Mouse (Mus musculus) layer of hippocampus, adult 2 months (tissue): ENCODE results near the gene Slc40a1. TPM values are rescaled to one million over a fixed set of nuclear protein-coding genes. Genes with fewer than 3 reads are reported as not detected.

Experiments used
- DNase-seq, 2 experiments: peaks; one replicate each; pipeline ENCODE4 v3.0.0; 2022; ENCODE audit warnings: low spot score in 2 of 2
- H3K27ac ChIP-seq: fragments of 200-600 bp; 2 replicates; pipeline ENCODE4 v1.8.1; 2022
- H3K4me3 ChIP-seq: fragments of 200-600 bp; 2 replicates; pipeline ENCODE4 v1.8.1; 2022; ENCODE audit warnings: mild to moderate bottlenecking
- CTCF ChIP-seq: fragments of 200-600 bp; conservative IDR thresholded peaks from 2 replicates; pipeline ENCODE4 v1.8.1; 2022; ENCODE audit warnings: antibody characterized with exemption, mild to moderate bottlenecking, moderate library complexity
- total RNA-seq, 2 experiments: library from RNA; stranded (reverse); gene quantifications; 2 replicates each; pipeline ENCODE4 v1.2.3; 2021

Gene Slc40a1
- total RNA-seq, 2 experiments from 2014 or later: 8.4 to 10.6 TPM

DNA sequence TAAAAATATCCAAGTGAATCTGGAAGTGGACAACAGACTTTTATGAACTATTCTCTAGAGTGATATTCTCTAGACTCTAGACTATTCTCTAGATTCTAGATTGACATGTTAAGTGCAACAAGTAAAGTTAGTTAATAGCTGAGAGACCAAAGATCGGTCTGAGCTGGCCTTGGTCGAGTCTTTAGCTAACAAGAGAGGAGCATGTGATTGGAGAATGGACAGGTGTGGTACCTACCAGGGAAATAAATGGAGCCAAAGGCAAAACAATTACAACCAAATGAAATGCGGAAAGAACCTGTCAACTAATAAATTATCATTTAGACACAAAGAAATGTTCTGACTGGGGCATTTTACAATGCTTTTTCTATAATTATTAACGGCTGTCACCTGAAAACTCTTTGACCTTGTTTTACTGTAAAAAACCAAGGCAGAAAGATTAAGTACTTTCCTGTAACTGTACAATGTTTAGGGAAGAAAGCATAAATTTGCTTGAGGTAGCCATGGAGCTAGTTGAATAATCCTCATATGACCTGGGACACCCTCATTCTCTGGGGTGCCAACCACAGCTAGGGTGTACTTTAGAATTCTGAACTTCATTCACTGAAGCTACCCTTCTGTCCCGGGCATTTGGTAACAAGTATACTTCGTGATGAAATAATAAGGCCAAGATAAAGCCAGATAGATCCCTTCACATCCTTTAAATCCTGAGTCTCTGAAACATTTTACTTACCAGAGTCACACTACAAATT is 49.7 kb downstream of the Slc40a1 start:
- no peak for TF ChIP-seq CTCF
- Histone ChIP-seq H3K27ac (no peak overlapping the region), H3K4me3 (no peak overlapping the region)
- no peak for DNase-seq

DNA sequence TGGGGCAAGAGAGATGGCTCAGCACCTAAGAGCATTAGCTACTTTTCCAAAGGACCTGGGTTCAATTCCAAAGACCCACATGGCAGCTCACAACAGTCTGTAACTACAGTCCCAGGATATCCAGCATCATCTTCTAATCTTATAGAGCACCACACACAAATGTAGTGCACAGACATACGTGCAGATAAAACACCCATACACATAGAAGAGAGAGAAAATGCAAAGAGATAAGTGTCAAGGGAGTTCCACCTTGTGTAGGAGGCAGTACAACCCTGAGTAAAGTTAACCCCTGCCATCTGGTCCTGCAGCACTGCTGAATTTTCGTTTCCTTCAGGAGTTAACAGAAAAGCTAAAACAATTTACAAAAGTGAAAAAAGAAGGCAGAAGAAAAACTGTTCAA is 50.7 kb downstream of the Slc40a1 start:
- no peak for TF ChIP-seq CTCF
- no peak overlapping the region for H3K27ac ChIP-seq
- no peak overlapping the region for H3K4me3 ChIP-seq
- DNase-seq: no peak

DNA sequence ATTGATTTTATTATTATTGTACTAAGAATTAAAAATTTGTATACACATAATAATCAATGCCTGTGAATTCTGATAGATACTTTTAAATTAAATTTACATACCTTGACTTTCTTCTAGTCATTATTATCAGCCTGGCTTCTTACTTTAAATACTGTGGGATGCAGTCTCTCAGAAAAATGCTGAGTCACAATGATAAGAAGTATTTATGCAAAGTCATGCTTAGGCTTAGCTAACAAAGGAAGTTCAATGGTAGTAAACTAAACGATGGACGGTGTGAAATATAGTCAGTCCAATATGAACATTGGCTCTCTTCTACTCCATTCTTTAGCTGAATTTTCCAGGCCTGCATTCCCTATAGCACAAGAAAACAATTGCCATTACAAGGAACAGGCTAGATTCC is 53.1 kb downstream of the Slc40a1 start:
- Histone ChIP-seq H3K27ac (no peak overlapping the region), H3K4me3 (no peak overlapping the region)
- no peak for DNase-seq
- no peak for TF ChIP-seq CTCF

DNA sequence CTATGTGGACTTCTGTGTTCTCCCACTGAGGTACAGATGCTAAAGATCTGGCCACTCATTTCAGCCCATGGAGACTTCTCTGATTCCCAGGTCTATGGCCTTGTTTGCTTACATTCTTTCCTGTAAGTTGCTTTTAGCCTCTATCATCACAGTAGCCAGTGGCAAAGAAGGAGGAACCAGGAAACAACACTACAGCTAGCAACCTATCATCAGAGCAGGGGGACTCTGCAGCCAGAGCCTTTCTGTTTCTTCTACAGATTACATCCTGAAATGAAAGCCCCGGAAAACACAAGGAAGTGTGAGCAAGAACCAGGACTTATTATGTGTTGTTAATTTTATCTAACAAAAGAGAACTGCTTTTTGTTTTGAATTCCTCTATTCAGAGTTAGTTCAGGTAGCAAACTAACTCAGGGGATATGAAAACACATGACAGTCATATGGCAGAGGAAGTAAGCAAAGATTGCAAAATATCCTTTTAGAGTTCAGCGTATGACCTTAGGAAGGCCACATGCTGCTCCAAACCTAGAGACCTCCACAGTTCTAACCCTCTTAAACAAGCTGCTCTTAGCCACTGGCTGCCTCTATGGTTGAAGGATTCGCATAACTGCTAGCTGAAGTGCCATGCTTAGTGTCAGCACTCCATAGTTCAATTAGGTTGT is 57.7 kb downstream of the Slc40a1 start:
- TF ChIP-seq CTCF: no peak
- 0 out of 2 replicates have a peak overlapping the region, but pooled peaks have one; percentile 25 for H3K27ac ChIP-seq
- DNase-seq: no peak
- no peak overlapping the region for H3K4me3 ChIP-seq

DNA sequence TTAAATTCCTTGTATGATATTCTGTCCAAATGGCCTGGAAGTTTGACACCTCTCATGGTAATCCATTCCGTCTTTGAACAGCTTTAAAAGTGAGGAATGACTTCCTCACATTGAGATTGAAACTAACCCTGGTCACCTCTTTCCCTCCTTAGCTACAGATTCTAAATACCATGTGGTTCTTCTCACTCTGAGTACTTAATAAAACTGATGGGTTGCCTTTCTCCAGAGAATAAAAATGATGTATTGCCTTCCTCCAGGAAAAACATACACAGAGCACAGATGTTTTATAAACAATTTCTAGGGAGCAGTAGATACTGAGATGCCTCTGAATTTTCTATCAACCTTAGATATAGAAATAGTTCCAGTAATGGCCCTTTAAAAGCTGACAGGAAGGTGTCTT is 58.3 kb downstream of the Slc40a1 start:
- Histone ChIP-seq H3K4me3 (no peak overlapping the region), H3K27ac (0 out of 2 replicates have a peak overlapping the region, but pooled peaks have one; percentile 25)
- no peak for TF ChIP-seq CTCF
- DNase-seq: no peak

DNA sequence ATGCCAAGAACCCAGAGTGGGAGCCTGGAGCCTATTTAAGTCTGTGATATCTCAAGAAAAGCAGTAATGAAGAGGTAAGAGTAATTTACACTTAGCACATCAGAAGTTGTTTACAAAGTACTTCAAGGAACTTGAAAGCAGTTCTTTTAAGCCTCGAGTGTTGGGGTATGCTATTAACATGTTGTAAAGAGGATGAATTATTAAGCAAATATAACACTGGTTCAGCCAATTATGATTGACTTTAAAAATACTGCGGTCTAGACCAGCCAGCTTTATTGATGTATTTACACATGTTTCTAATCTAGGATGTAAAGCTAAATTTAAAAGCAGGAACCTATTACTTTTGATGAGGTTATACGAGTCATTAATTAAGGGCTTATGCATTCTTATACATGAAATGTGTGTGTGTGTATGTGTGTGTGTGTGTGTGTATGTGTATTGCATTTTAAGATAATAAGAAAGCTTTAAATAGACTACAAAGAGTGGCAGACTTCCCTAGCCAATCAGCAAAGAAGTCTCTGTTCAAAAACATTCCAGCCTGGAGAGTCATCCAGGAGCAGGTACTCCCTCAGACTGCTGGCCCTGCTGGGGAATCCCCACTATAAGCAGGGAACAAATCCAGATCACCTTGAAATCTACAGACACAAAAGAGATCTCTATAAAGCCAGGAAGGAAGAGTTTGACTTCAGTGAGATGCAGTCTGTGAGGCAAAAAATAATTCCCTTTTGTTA is 59.9 kb downstream of the Slc40a1 start:
- no peak for DNase-seq
- Histone ChIP-seq H3K4me3 (no peak overlapping the region), H3K27ac (no peak overlapping the region)
- no peak for TF ChIP-seq CTCF

DNA sequence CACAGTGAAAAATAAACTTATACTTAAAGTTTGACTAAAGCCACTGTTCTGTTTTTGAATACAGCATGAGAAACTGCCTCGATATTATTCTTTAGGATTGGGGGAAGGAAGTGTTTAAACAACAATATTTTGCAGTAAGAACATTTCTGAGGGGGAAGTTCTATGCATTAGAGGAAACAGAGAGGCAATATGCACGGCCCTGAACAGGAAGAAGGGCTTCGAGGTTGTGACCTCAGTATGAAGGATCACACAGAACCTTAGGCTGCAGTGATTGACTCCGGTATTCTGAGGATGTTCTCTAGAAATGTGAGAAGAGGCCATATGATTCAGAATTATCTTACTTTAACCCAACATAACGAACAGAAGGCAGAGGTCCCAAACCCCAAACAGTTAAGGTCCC is 60.6 kb downstream of the Slc40a1 start:
- no peak overlapping the region for H3K27ac ChIP-seq
- no peak overlapping the region for H3K4me3 ChIP-seq
- DNase-seq: no peak
- no peak for TF ChIP-seq CTCF

DNA sequence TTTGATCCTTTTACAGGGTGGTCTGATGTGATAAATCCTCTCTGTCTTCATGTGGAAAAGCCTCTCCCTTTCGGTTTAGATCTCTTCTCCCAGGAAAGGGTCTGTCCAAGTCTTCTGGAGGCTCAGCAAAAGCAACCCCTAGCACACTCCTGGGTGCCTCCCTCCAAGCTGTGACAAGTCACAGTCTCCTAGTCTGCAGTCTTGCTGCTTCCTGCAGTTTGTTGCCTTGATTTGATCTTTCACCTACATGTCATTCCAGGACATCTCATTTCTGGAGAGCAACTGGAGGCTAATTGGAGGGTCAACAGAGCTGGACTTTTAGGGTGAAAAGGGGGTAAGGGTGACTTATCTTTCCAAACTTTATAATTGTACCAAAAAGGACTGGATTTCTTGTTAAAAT is 61.0 kb downstream of the Slc40a1 start:
- H3K27ac ChIP-seq: no peak overlapping the region
- DNase-seq: no peak
- no peak overlapping the region for H3K4me3 ChIP-seq
- TF ChIP-seq CTCF: no peak

DNA sequence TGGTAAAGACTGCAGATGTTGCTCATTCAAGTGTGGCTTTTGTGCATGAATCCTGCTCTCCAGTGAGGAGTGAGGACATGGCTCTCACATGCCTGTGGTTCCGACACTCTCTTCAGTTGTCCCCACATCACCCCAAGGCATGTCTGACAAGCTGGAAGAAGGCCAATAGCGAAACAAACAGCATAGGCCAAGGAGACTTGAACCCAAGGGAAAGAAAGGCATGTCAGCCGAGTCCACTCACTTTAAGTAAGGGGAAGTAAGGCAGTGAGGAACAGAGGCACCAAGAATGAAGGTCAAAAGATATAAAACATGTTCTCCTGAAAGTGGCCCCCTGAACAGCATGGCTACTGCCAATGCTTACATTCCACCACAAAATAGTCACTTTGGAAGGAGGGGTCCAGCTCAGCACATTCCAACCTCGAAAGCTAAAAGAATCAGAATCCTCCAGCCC is 61.7 kb downstream of the Slc40a1 start:
- DNase-seq: no peak
- Histone ChIP-seq H3K4me3 (no peak overlapping the region), H3K27ac (no peak overlapping the region)
- TF ChIP-seq CTCF: no peak

DNA sequence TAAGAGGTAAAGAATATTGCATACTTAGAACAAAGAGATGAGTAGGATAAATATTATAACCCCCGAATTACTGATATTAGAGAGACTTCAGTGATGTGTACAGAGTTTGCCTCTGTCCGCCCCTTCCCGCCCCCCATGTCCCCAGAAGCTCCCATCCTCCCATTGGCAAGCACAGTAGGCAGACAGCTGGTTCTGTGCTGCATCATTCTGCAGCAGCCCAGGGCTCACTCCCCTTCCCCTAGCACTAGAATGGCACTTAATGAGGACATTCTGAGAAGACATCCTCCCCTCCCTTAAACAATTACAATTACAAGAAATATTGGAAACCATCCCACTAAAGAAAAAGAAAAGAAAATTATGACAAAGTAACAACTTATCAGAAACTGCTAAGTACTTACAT is 62.7 kb downstream of the Slc40a1 start:
- no peak overlapping the region for H3K4me3 ChIP-seq
- no peak overlapping the region for H3K27ac ChIP-seq
- DNase-seq: no peak
- TF ChIP-seq CTCF: no peak

DNA sequence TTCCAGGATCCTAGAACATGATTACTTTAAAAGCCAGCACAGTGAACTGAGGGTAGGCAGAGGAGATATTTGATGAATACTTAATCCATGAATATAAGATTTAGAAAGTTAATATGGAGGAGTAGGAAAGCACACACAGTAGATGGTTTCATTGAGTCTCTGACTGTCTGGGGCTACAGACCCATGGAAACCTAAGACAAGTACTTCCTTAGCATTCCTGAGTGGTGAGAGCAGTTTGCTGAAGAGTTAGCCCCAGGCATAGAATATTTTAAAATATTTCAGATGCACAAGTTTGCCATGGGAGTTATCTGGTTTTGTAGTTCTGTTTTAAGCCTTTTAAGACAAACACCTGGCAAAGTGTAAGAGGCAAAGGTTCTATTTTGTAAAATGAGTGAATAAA is 65.2 kb downstream of the Slc40a1 start:
- no peak for DNase-seq
- TF ChIP-seq CTCF: no peak
- Histone ChIP-seq H3K4me3 (no peak overlapping the region), H3K27ac (no peak overlapping the region)

DNA sequence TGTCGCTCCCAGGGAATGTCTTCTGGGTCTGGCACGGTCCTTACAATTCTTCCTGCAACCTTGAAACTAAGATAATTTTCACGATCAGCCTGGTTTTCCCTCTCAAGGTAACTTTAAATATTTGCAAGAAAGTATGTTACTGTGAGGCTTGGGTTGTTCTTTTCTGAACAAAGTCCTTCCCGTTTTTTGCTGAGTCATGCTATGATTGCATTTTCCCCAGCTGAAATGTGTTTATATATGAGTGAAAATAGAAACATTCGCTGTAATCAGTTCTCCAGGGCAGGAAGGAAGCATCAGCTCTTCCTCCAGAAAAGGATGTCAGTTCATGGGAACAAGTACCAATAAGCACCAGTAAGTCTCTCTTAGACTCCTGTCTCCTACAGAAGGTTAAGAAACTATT is 66.0 kb downstream of the Slc40a1 start:
- no peak for TF ChIP-seq CTCF
- 0 out of 2 replicates have a peak overlapping the region, but pooled peaks have one; percentile 18 for H3K27ac ChIP-seq
- DNase-seq: no peak
- H3K4me3 ChIP-seq: no peak overlapping the region

Other genes starting within 250 kb of the Slc40a1 start
- gene Wdr75, start 131.4 kb downstream of the Slc40a1 start, total RNA-seq: 10 to 100 TPM; 41.1 to 44.8 TPM
- gene Gm5269, start 36.2 kb downstream of the Slc40a1 start, total RNA-seq: not detected
- gene Dnah7b, start 139.8 kb upstream of the Slc40a1 start, total RNA-seq: 1 to 10 TPM; 1.5 to 2.0 TPM